ENCODE assay signal across 7 mouse cellular contexts in the genomic region with DNA sequence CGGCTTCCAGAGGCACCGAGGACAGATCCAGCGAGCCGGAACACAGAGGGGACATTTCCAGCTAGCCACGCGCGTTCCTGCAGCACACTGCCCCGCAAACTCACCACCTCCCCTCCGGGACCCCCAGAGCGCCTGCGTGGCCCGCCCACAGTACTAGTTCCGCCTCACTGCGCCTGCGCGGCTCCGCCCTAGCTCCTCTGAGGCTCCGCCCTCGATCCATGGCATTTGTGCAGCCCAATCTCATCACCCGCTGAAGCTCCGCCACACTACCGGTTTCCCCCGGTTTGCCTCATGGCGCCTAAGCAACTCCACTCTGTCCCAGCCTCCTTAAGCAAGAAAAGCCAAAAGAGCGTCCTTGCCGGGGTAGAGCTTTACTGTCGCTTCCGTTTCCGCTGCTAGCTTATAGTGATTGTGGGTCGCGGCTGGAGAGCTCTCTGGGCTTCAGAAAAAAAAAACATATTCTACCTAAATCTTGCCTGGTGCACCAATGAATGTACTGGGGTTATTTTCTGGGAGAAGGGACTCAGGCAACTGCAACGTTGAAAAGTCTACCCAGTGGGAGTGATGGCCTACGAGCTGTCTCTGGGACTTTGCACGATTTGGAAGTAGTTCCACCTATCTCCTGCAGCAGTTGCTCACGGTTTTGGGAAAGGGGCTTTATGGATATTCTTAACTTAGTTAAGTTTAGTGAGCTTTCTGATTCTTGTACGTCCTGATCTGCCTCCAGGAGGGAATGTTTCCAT. TPM values are rescaled to one million over a fixed set of nuclear protein-coding genes. Genes with fewer than 3 reads are reported as not detected.
DNase-seq lines count a peak whose midpoint lies in the region; ATAC-seq and TF ChIP-seq lines count a peak whose summit lies in the region.

A gene (minus strand): TSS at position 163 of the 743 bp plus-strand sequence.

- H3K9me3 ChIP-seq in intestine, postnatal 0 days (ENCODE audit: control insufficient read depth): no peaks in the 10 kb centered on the region
- H3K9me3 ChIP-seq in midbrain, embryonic 12.5 days: 0 out of 2 replicates have a peak, but pooled peaks cover 5% of the 10 kb centered on the region

- H3K27me3 ChIP-seq in intestine, postnatal 0 days (replicated peaks; ENCODE audit: control insufficient read depth, insufficient read depth, low read length): no peaks in the 10 kb centered on the region
- 0 out of 2 replicates have a peak, but pooled peaks cover 6% of the 10 kb centered on the region for H3K27me3 ChIP-seq in midbrain, embryonic 12.5 days
- no peaks in the 10 kb centered on the region for H3K27me3 ChIP-seq in small intestine, adult 2 months (ENCODE audit: control insufficient read depth, insufficient read depth, low read length)

- TF ChIP-seq CTCF in intestine, postnatal 0 days (IDR thresholded peaks at IDR 0.05; ENCODE audit: low read depth): no peak
- peak; percentile 10; the same call in 1 of the 2 replicates for TF ChIP-seq CTCF in small intestine, adult 2 months (IDR thresholded peaks at IDR 0.05; ENCODE audit: extremely low read depth, insufficient read length, insufficient replicate concordance, low read depth, low read length)

- 2% methylated on average over 36 of the region's 36 CpGs for WGBS in intestine, postnatal 0 days
- WGBS in midbrain, embryonic 12.5 days: 3% methylated on average over 36 of the region's 36 CpGs
- WGBS in small intestine, adult 2 months: 2% methylated on average over 36 of the region's 36 CpGs

- H3K4me3 ChIP-seq in intestine, postnatal 0 days (ENCODE audit: low read depth, low read length): peak within 1 kb of the TSS; percentile 74
- peak within 1 kb of the TSS; percentile 70 for H3K4me3 ChIP-seq in midbrain, embryonic 12.5 days
- H3K4me3 ChIP-seq in small intestine, adult 2 months (ENCODE audit: low read depth, low read length): peak within 1 kb of the TSS; percentile 85

- H3K36me3 ChIP-seq in intestine, postnatal 0 days (ENCODE audit: control insufficient read depth, insufficient read depth): peaks cover 7% of the 10 kb centered on the region; the same call in 1 of the 2 replicates
- no peaks in the 10 kb centered on the region for H3K36me3 ChIP-seq in midbrain, embryonic 12.5 days
- H3K36me3 ChIP-seq in small intestine, adult 2 months (ENCODE audit: control insufficient read depth, insufficient read depth, low read length): peaks cover 5% of the 10 kb centered on the region; the same call in 1 of the 2 replicates

- peak within 1 kb of the TSS; percentile 87 for H3K4me2 ChIP-seq in intestine, postnatal 0 days (replicated peaks; ENCODE audit: low read depth)
- H3K4me2 ChIP-seq in midbrain, embryonic 12.5 days (replicated peaks): peak within 1 kb of the TSS; percentile 72

- peak; percentile 79 for TF ChIP-seq POLR2A in small intestine, adult 2 months (IDR thresholded peaks at IDR 0.05; ENCODE audit: low read depth, low read length)

- intact Hi-C loops in left cerebral cortex, postnatal 4 days (cut with DNase I): no loop called here

- peak within 1 kb of the TSS; percentile 81 for H3K9ac ChIP-seq in intestine, postnatal 0 days (ENCODE audit: low read depth, low read length)
- peak within 1 kb of the TSS; percentile 75 for H3K9ac ChIP-seq in midbrain, embryonic 12.5 days (replicated peaks)

- peak within 1 kb of the TSS; percentile 91 for H3K27ac ChIP-seq in intestine, postnatal 0 days (ENCODE audit: low read depth, low read length)
- H3K27ac ChIP-seq in midbrain, embryonic 12.5 days (replicated peaks): peak within 1 kb of the TSS; percentile 80
- H3K27ac ChIP-seq in small intestine, adult 2 months (ENCODE audit: insufficient read depth, low read depth, low read length): peak within 1 kb of the TSS; percentile 79

- H3K4me1 ChIP-seq in intestine, postnatal 0 days (replicated peaks; ENCODE audit: control insufficient read depth, insufficient read depth, low read length): 0 out of 2 replicates have a peak, but pooled peaks cover 6% of the 10 kb centered on the region
- H3K4me1 ChIP-seq in midbrain, embryonic 12.5 days: peaks cover 6% of the 10 kb centered on the region
- peaks cover 3% of the 10 kb centered on the region; the same call in 1 of the 2 replicates for H3K4me1 ChIP-seq in small intestine, adult 2 months (ENCODE audit: control insufficient read depth, insufficient read depth, insufficient read length, low read length)

- ATAC-seq in intestine, postnatal 0 days: peak; percentile 87
- peak; percentile 95 for ATAC-seq in midbrain, embryonic 12.5 days (ENCODE audit: low FRiP score, low read depth)

- DNase-seq in adrenal gland, adult 8-10 months: peak; percentile 98
- DNase-seq in embryo, embryonic 9.5 days (ENCODE audit: extremely low spot score): peak; percentile 98
- DNase-seq in gonadal fat pad, adult 2 months (ENCODE audit: low read depth): peak; percentile 44
- peak; percentile 99 for DNase-seq in left cerebral cortex, postnatal 4 days

RNA-seq across cellular contexts. Expression of the gene that starts here (rescaled TPM):
- total RNA-seq in adrenal gland, adult 8-10 months (2022): 10 to 100 TPM; 20.9 to 29.4 (median 22.4) TPM
- polyA plus RNA-seq in gonadal fat pad, adult 2 months (2012; rRNA removed): 35.1 and 51.3 TPM in 2 replicates
- 48.6 and 49.9 TPM in 2 replicates for polyA plus RNA-seq in intestine, postnatal 0 days (2015; fragmentation: Nextera tagmentation; extraction: Ambion mirVana)
- 10 to 100 TPM; 19.9 to 22.6 TPM for total RNA-seq in left cerebral cortex, postnatal 4 days (2021)
- polyA plus RNA-seq in midbrain, embryonic 12.5 days (2016; fragmentation: Nextera tagmentation; extraction: Ambion mirVana): 17.0 and 19.8 TPM in 2 replicates
- 21.4 and 27.4 TPM in 2 replicates for polyA plus RNA-seq in small intestine, adult 2 months (2012; rRNA removed)

Comparison
In these comparisons a context has a peak if more than half of its experiments do, and no peak if none do; other contexts are left out.
1. Peak in every context shown above with its lines: DNase-seq, ATAC-seq, H3K4me3 ChIP-seq and H3K27ac ChIP-seq.
2. DNase-seq: peak in every context shown above with its lines; median percentile 99 in left cerebral cortex, postnatal 4 days; 98 in adrenal gland, adult 8-10 months; 98 in embryo, embryonic 9.5 days; 44 in gonadal fat pad, adult 2 months.